Comparison of ENCODE assay signal across 27 mouse cellular contexts in the genomic region with DNA sequence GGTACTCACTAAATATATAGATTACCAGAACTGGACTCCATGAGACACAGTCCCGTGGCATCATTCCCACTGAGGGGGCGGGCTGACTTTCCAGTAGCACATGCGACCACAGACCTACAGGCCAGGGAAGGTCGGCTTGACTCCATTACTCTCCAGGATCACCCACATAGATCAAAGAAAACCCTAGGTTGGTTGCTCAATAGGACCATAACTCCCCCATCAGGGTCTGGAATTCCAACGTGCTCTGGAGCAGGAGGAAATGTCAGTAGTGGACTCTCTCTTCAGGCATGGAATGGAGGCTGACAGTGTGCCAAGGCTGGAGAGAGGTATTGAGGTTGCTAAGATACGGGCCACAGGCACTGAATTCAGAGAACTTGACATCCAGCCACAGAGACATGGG.
DNase-seq lines count a peak whose midpoint lies in the region; ATAC-seq and TF ChIP-seq lines count a peak whose summit lies in the region.
"Had no signal": no experiment of that assay in that cellular context is flagged by ENCODE, and none has a peak within 500 bp of the region (broad histone marks: within the 10 kb centered on the region; RNA-seq: fewer than 3 reads in every experiment).

No protein-coding gene starts in this region.

- no peaks in the 10 kb centered on the region for H3K4me1 ChIP-seq in kidney, postnatal 0 days (replicated peaks; ENCODE audit: insufficient read depth, low read length)
- H3K4me1 ChIP-seq in midbrain, embryonic 14.5 days (ENCODE audit: control insufficient read depth, insufficient read depth, low read length) = no peaks in the 10 kb centered on the region
- no peaks in the 10 kb centered on the region for H3K4me1 ChIP-seq in midbrain, embryonic 11.5 days (ENCODE audit: control insufficient read depth, insufficient read depth, low read length)
- H3K4me1 ChIP-seq: forebrain, embryonic 12.5 days; hindbrain, embryonic 13.5 days; liver, embryonic 12.5 days; midbrain, embryonic 15.5 days; neural tube, embryonic 13.5 days had no signal

- H3K27me3 ChIP-seq in kidney, postnatal 0 days (ENCODE audit: insufficient read depth, low read length) = no peaks in the 10 kb centered on the region
- no peaks in the 10 kb centered on the region for H3K27me3 ChIP-seq in midbrain, embryonic 14.5 days (ENCODE audit: control insufficient read depth, insufficient read depth, low read length)
- no peaks in the 10 kb centered on the region for H3K27me3 ChIP-seq in midbrain, embryonic 11.5 days (ENCODE audit: control insufficient read depth, insufficient read depth, low read length)
- H3K27me3 ChIP-seq: CH12.LX; embryonic facial prominence, embryonic 13.5 days; forebrain, embryonic 12.5 days; hindbrain, embryonic 13.5 days; liver, embryonic 12.5 days; midbrain, embryonic 15.5 days; neural tube, embryonic 13.5 days had no signal

- 28% methylated on average over 6 of the region's 6 CpGs for WGBS in kidney, postnatal 0 days
- WGBS in midbrain, embryonic 14.5 days = 47% methylated on average over 6 of the region's 6 CpGs
- 55% methylated on average over 6 of the region's 6 CpGs for WGBS in midbrain, embryonic 11.5 days

- no peak overlapping the region for H3K4me2 ChIP-seq in kidney, postnatal 0 days (ENCODE audit: low read length)
- H3K4me2 ChIP-seq in midbrain, embryonic 14.5 days (ENCODE audit: low read length) = no peak overlapping the region
- H3K4me2 ChIP-seq in midbrain, embryonic 11.5 days = no peak overlapping the region
- H3K4me2 ChIP-seq: embryonic facial prominence, embryonic 13.5 days; forebrain, embryonic 12.5 days; hindbrain, embryonic 13.5 days; limb, embryonic 12.5 days; liver, embryonic 12.5 days; midbrain, embryonic 15.5 days; neural tube, embryonic 13.5 days had no signal

- no peak for TF ChIP-seq CTCF in kidney, postnatal 0 days (IDR thresholded peaks at IDR 0.05; ENCODE audit: low read depth)

- ATAC-seq in kidney, postnatal 0 days (replicated peaks; ENCODE audit: low FRiP score, low read depth) = no peak
- no peak for ATAC-seq in midbrain, embryonic 14.5 days (ENCODE audit: low FRiP score, low TSS enrichment)
- ATAC-seq in midbrain, embryonic 11.5 days (ENCODE audit: low FRiP score) = no peak
- no peak for ATAC-seq in inflammation-experienced regulatory T-cells, adult 6 months
- ATAC-seq: liver, embryonic 12.5 days; lung, postnatal 0 days; midbrain, embryonic 15.5 days had no signal

- DNase-seq in kidney, postnatal 0 days (ENCODE audit: low spot score) = peak; percentile 61
- DNase-seq in kidney, adult 18-20 months = no peak
- DNase-seq in midbrain, embryonic 14.5 days = peak; percentile 12
- no peak for DNase-seq in midbrain, embryonic 11.5 days (ENCODE audit: low spot score, missing footprints)
- DNase-seq in embryo, embryonic 10 days (ENCODE audit: low spot score) = peak; percentile 55
- DNase-seq in left cerebral cortex, adult 8-10 months (ENCODE audit: low spot score in 2 of 2) = no peak
- DNase-seq: adrenal gland, postnatal 10 days; B cell, adult 2 months; cerebellum, adult 2 months; heart, postnatal 36 days; kidney, adult 2 months; retina, postnatal 1 day; right cerebral cortex, postnatal 25 days; thymus, postnatal 14 days had no signal

- H3K9ac ChIP-seq in kidney, postnatal 0 days (ENCODE audit: low read depth, low read length) = no peak overlapping the region
- H3K9ac ChIP-seq in midbrain, embryonic 14.5 days (replicated peaks; ENCODE audit: low read length) = no peak overlapping the region
- H3K9ac ChIP-seq in midbrain, embryonic 11.5 days (ENCODE audit: low read length) = no peak overlapping the region
- H3K9ac ChIP-seq: embryonic facial prominence, embryonic 13.5 days; forebrain, embryonic 12.5 days; hindbrain, embryonic 13.5 days; limb, embryonic 12.5 days; liver, embryonic 12.5 days; midbrain, embryonic 15.5 days; neural tube, embryonic 13.5 days had no signal

- H3K36me3 ChIP-seq in kidney, postnatal 0 days (ENCODE audit: insufficient read depth, low read length) = no peaks in the 10 kb centered on the region
- H3K36me3 ChIP-seq in midbrain, embryonic 14.5 days (ENCODE audit: control insufficient read depth, insufficient read depth, low read length) = no peaks in the 10 kb centered on the region
- no peaks in the 10 kb centered on the region for H3K36me3 ChIP-seq in midbrain, embryonic 11.5 days (ENCODE audit: control insufficient read depth, insufficient read depth, low read length)
- H3K36me3 ChIP-seq: embryonic facial prominence, embryonic 13.5 days; forebrain, embryonic 12.5 days; G1E; hindbrain, embryonic 13.5 days; limb, embryonic 12.5 days; liver, embryonic 12.5 days; midbrain, embryonic 15.5 days; neural tube, embryonic 13.5 days had no signal

- H3K27ac ChIP-seq in kidney, postnatal 0 days = no peak overlapping the region
- H3K27ac ChIP-seq in midbrain, embryonic 14.5 days (replicated peaks; ENCODE audit: low read depth, low read length) = no peak overlapping the region
- H3K27ac ChIP-seq in midbrain, embryonic 11.5 days (ENCODE audit: low read depth, low read length) = no peak overlapping the region
- H3K27ac ChIP-seq: embryonic facial prominence, embryonic 13.5 days; forebrain, embryonic 12.5 days; hindbrain, embryonic 13.5 days; limb, embryonic 12.5 days; liver, embryonic 12.5 days; midbrain, embryonic 15.5 days; neural tube, embryonic 13.5 days had no signal

- no peaks in the 10 kb centered on the region for H3K9me3 ChIP-seq in kidney, postnatal 0 days (replicated peaks; ENCODE audit: low read length)
- no peaks in the 10 kb centered on the region for H3K9me3 ChIP-seq in midbrain, embryonic 14.5 days (ENCODE audit: control insufficient read depth, low read length)
- no peaks in the 10 kb centered on the region for H3K9me3 ChIP-seq in midbrain, embryonic 11.5 days (ENCODE audit: control insufficient read depth, low read length)
- H3K9me3 ChIP-seq: embryonic facial prominence, embryonic 13.5 days; midbrain, embryonic 15.5 days; neural tube, embryonic 13.5 days had no signal

- no peak overlapping the region for H3K4me3 ChIP-seq in kidney, postnatal 0 days (replicated peaks; ENCODE audit: low read depth, low read length)
- no peak overlapping the region for H3K4me3 ChIP-seq in midbrain, embryonic 14.5 days (replicated peaks; ENCODE audit: low read depth, low read length)
- H3K4me3 ChIP-seq in midbrain, embryonic 11.5 days (ENCODE audit: low read depth, low read length) = no peak overlapping the region
- H3K4me3 ChIP-seq: embryonic facial prominence, embryonic 13.5 days; erythroblast, embryonic 14.5 days; forebrain, embryonic 12.5 days; hindbrain, embryonic 13.5 days; limb, embryonic 12.5 days; liver, embryonic 12.5 days; midbrain, embryonic 15.5 days; myocyte; neural tube, embryonic 13.5 days had no signal

Comparison
In these comparisons a context has a peak if more than half of its experiments do, and no peak if none do; other contexts are left out.
1. DNase-seq: peak in kidney, postnatal 0 days (single experiment), midbrain, embryonic 14.5 days (single experiment) and embryo, embryonic 10 days (single experiment); none in kidney, adult 18-20 months (single experiment), midbrain, embryonic 11.5 days (single experiment) and left cerebral cortex, adult 8-10 months (0 of 2).